Mouse (Mus musculus) lung, embryonic 14.5 days (tissue): ENCODE results near the gene Stk10. TPM values are rescaled to one million over a fixed set of nuclear protein-coding genes. Genes with fewer than 3 reads are reported as not detected.
A peak's percentile ranks its signal among the peaks of the same experiment; 100 is the strongest.

ENCODE experiments used
- ATAC-seq: fragments of 200-750 bp; cut with Nextera tagmentation; 2 replicates; pipeline ENCODE4 v1.8.0; 2017; ENCODE audit warnings: mild to moderate bottlenecking, moderate TSS enrichment, moderate library complexity; ENCODE audit not compliant: insufficient read depth
- DNase-seq: peaks from one replicate; pipeline ENCODE4 v3.0.0-alpha.2; 2015
- H3K27ac ChIP-seq: fragments of 300-500 bp; sonication (generic); 2 replicates; pipeline ENCODE4 v1.5.1; 2014; ENCODE audit warnings: low read depth, mild to moderate bottlenecking, moderate library complexity
- H3K27me3 ChIP-seq: fragments of 300-500 bp; sonication (generic); 2 replicates; pipeline ENCODE4 v1.6.1; 2014; ENCODE audit warnings: low read length, control low read depth; ENCODE audit not compliant: insufficient read depth
- H3K36me3 ChIP-seq: fragments of 300-500 bp; sonication (generic); 2 replicates; pipeline ENCODE4 v1.6.1; 2014; ENCODE audit warnings: control low read depth; ENCODE audit not compliant: insufficient read depth
- H3K4me1 ChIP-seq: fragments of 300-500 bp; sonication (generic); 2 replicates; pipeline ENCODE4 v1.6.1; 2014; ENCODE audit warnings: antibody characterized with exemption, control low read depth; ENCODE audit not compliant: insufficient read depth
- H3K4me2 ChIP-seq: fragments of 300-500 bp; sonication (generic); 2 replicates; pipeline ENCODE4 v1.6.1; 2014; ENCODE audit warnings: mild to moderate bottlenecking
- H3K4me3 ChIP-seq: fragments of 300-500 bp; sonication (generic); 2 replicates; pipeline ENCODE4 v1.5.1; 2014; ENCODE audit warnings: low read depth, low read length
- H3K9ac ChIP-seq: fragments of 300-500 bp; sonication (generic); 2 replicates; pipeline ENCODE4 v1.6.1; 2014
- H3K9me3 ChIP-seq: fragments of 300-500 bp; sonication (generic); 2 replicates; pipeline ENCODE4 v1.6.1; 2016; ENCODE audit warnings: low read depth, low read length, control low read depth
- CTCF ChIP-seq: IDR thresholded peaks from 2 replicates; pipeline ENCODE4 v1.5.1; 2016; ENCODE audit warnings: antibody characterized with exemption, low read depth
- WGBS: fragments of 180-500 bp; shearing (Covaris S2); extraction: QIAGEN DNeasy Blood & Tissue Kit; methylation state at CpG from one replicate; pipeline ENCODE4 v1.1.7; 2014; 5-methylcytosine and 5-hydroxymethylcytosine counted together
- polyA plus RNA-seq: library from polyadenylated mRNA; unstranded; fragments of >200 nt; fragmentation: Nextera tagmentation; extraction: Ambion mirVana; gene quantifications from 2 replicates; pipeline ENCODE4 v1.2.1, GENCODE M21; 2014

Gene Stk10
- polyA plus RNA-seq, 1 experiment from 2014 or later, result 2.0 TPM

GRCm38 (mm10) chr11:32642249-32642876 is 109.3 kb downstream of the Stk10 start, which contains the start of gene Fbxw11:
Gene Fbxw11, plus strand, starts transcription at chr11:32642724.
- Histone ChIP-seq H3K9ac (peak within 1 kb of the TSS; percentile 98), H3K9me3 (no peaks in the 10 kb centered on the region), H3K27ac (peak within 1 kb of the TSS; percentile 99), H3K4me2 (peak within 1 kb of the TSS; percentile 89), H3K27me3 (no peaks in the 10 kb centered on the region), H3K4me1 (peaks cover 7% of the 10 kb centered on the region; the same call in 1 of the 2 replicates), H3K36me3 (no peaks in the 10 kb centered on the region), H3K4me3 (peak within 1 kb of the TSS; percentile 93)
- TF ChIP-seq CTCF, result no peak
- peak; percentile 94 for ATAC-seq
- under 1% methylated on average over 59 of the region's 64 CpGs for WGBS
- DNase-seq, result peak; percentile 98

DNA sequence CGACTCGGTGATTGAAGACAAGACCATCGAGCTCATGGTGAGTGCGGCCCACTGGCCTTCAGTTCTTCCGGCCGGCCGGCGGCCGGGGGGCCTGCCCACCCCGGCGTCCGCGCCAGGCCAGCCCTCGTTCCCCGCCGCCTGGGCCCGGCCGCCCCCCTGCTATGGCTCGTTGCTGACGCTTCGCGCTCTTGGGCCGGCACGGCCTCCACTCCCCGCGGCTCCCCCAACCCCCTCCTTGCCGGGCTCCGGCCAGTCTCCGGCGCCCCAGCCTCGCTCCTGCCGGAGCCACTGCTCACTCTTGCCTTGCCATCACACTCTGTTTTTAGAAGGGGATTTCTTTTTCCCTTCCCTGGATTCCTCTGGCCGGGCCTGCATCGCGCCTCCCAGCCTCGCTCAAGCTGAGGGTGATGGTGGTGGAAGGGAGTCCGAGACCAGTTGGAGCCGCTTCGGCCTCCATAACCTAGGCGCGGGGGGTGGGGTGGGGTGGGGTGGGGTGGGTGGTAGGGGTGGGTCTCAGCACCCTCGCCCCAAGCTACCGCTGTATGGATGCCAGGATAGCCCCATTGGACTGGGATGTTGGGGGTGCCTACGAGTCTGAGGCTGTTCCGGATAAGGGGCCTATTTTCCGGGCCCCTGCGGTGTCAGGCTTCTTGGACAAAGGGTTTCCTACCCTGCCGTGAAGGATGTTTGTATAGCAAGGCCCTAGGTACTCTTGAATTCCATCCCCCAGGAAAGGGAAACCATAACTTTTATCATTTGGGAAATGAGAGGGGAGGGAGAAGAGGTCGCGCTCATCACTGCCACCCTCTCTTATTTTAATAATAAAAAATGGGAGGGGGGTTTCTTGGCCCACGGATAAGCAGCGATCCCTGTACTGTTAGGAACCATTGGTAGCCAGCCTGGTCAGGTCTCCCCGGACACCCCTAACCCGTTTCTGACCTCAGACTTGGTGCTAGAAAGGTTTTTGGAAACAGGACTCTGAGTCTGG is 110.1 kb downstream of the Stk10 start:
- peak overlapping the region; percentile 99 for H3K27ac ChIP-seq
- H3K9me3 ChIP-seq, result no peaks in the 10 kb centered on the region
- no peaks in the 10 kb centered on the region for H3K36me3 ChIP-seq
- peaks cover 7% of the 10 kb centered on the region; the same call in 1 of the 2 replicates for H3K4me1 ChIP-seq
- WGBS, result under 1% methylated on average over 44 of the region's 54 CpGs
- H3K9ac ChIP-seq, result peak overlapping the region; percentile 98
- H3K4me3 ChIP-seq, result peak overlapping the region; percentile 93
- H3K27me3 ChIP-seq, result no peaks in the 10 kb centered on the region
- TF ChIP-seq CTCF, result no peak
- ATAC-seq (peak; percentile 68), DNase-seq (peak; percentile 39)
- peak overlapping the region; percentile 89 for H3K4me2 ChIP-seq

GRCm38 (mm10) chr11:32644010-32644409 is 110.9 kb downstream of the Stk10 start:
- ATAC-seq (no peak), DNase-seq (peak; percentile 22)
- H3K9me3 ChIP-seq, result no peaks in the 10 kb centered on the region
- WGBS, result 27% methylated on average over 3 of the region's 3 CpGs
- H3K4me2 ChIP-seq, result peak overlapping the region; percentile 89
- H3K9ac ChIP-seq, result peak overlapping the region; percentile 98
- H3K27ac ChIP-seq, result peak overlapping the region; percentile 99; the same call in 1 of the 2 replicates
- H3K4me3 ChIP-seq, result peak overlapping the region; percentile 93
- H3K36me3 ChIP-seq, result no peaks in the 10 kb centered on the region
- no peaks in the 10 kb centered on the region for H3K27me3 ChIP-seq
- peaks cover 7% of the 10 kb centered on the region; the same call in 1 of the 2 replicates for H3K4me1 ChIP-seq
- TF ChIP-seq CTCF, result no peak

DNA sequence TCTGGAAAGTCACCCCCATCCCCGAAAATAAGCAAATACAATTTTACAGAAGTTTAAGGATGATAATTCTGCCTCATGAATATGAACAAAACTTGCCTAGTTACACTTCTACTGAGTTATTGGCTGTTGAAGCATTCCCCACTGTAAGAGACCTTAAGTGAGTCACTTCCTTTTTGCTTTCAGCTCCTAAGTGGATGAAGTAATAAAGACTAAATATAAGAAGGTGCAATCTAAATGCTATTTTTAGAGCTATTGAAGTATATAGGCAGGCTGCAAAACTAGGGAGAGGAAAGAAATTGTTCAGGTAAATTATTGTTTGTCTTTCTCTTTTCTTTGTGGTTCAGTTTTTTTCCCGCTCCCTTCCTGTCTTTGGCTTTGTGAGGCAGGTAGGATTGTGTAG is 114.2 kb downstream of the Stk10 start:
- DNase-seq (no peak), ATAC-seq (no peak)
- Histone ChIP-seq H3K4me2 (no peak overlapping the region), H3K27me3 (no peaks in the 10 kb centered on the region), H3K4me1 (0 out of 2 replicates have a peak, but pooled peaks cover 8% of the 10 kb centered on the region), H3K27ac (no peak overlapping the region), H3K9me3 (no peaks in the 10 kb centered on the region), H3K9ac (no peak overlapping the region), H3K4me3 (no peak overlapping the region), H3K36me3 (no peaks in the 10 kb centered on the region)
- no peak for TF ChIP-seq CTCF
- 76% methylated on average over 2 of the region's 2 CpGs for WGBS

GRCm38 (mm10) chr11:32650236-32650749 is 117.2 kb downstream of the Stk10 start:
- H3K4me1 ChIP-seq, result 0 out of 2 replicates have a peak, but pooled peaks cover 8% of the 10 kb centered on the region
- H3K4me2 ChIP-seq, result no peak overlapping the region
- DNase-seq (no peak), ATAC-seq (no peak)
- no peak for TF ChIP-seq CTCF
- no peaks in the 10 kb centered on the region for H3K27me3 ChIP-seq
- no peak overlapping the region for H3K27ac ChIP-seq
- H3K9me3 ChIP-seq, result no peaks in the 10 kb centered on the region
- no peak overlapping the region for H3K4me3 ChIP-seq
- no peak overlapping the region for H3K9ac ChIP-seq
- H3K36me3 ChIP-seq, result 0 out of 2 replicates have a peak, but pooled peaks cover 5% of the 10 kb centered on the region

DNA sequence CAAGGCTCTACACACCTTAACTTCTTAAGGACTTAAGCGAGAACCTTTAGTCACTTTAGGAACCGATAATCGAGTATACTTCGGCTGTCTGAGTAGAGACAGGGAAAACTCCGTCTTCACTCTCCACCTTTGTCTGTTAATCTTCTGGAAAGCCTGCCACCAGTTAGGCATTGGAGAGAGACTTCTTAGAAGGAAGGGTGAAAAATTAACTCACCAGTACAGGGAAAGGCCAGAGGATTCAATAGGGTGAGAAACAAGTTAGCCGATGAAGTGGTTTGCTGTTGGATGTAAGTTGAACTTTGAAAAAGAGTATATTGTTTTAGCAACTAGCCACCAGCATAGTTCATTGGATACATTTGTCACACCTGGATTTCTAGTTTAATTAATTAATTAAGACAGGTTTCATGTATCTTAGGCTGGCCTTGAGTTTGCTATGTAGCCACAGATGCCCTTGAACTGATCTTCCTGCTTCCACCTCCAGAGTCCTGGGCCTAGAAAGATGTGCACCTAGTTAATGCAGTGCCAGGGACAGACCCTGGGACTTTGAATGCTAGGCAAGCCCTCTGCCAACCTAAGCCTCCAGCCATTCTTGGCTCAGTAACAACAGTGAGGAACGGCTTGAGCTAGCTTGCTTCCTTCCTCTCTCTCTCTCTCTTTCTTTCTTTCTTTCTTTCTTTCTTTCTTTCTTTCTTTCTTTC is 117.9 kb downstream of the Stk10 start:
- Histone ChIP-seq H3K9me3 (no peaks in the 10 kb centered on the region), H3K4me1 (0 out of 2 replicates have a peak, but pooled peaks cover 8% of the 10 kb centered on the region), H3K4me3 (no peak overlapping the region), H3K36me3 (0 out of 2 replicates have a peak, but pooled peaks cover 9% of the 10 kb centered on the region), H3K4me2 (no peak overlapping the region), H3K9ac (no peak overlapping the region), H3K27ac (no peak overlapping the region; the same call in 1 of the 2 replicates), H3K27me3 (no peaks in the 10 kb centered on the region)
- TF ChIP-seq CTCF, result no peak
- 76% methylated on average over 7 of the region's 7 CpGs for WGBS
- no peak for ATAC-seq
- DNase-seq, result no peak
